Mouse (Mus musculus): Measurements from ENCODE around the gene Anapc1. TPM values are rescaled to one million over a fixed set of nuclear protein-coding genes. Genes with fewer than 3 reads are reported as not detected.

The Anapc1 gene
- polyA plus RNA-seq (2015; fragmentation: Nextera tagmentation; extraction: Ambion mirVana), result 24.2 and 24.9 TPM in 2 replicates

DNA sequence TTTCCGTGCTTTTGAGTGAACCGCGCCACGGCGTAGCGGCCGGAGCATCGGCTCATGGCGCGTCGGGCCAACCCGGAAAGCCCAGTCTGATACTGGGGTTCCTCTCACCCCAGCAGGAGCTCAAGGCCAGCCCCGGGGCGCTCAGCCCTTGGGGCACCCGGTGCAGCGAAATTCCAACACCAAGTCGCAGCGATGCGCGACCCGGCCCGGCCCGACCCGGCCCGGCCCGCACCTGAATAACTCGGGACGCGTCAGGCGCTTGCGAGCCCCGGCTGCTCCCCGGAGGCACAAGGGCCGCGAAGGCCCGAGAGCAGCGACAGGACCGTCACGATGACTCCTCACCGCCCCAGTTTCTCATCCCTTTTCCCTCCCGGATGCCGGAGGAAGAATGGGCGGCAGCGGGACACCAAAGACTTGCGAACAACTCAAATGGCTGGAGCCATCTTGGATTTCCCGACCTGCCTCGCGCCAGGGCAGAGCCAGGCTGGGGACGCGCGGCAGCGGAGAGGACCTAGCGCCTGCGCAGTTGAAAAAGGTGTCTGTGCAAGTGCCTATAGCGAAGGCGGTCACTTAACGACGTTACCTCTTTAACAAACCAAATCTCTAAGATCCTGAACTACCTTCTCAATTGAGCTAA lies at the start of gene Anapc1:
Gene Anapc1, minus strand, starts transcription at position 471 of the 637 bp plus-strand sequence.
- peak within 1 kb of the TSS; percentile 86 for H3K4me2 ChIP-seq (ENCODE audit: low read depth, low read length)
- no peaks in the 10 kb centered on the region for H3K9me3 ChIP-seq (replicated peaks; ENCODE audit: control insufficient read depth, low read length)
- peak within 1 kb of the TSS; percentile 95 for H3K4me3 ChIP-seq (ENCODE audit: low read depth, low read length)
- peaks cover 7% of the 10 kb centered on the region for H3K4me1 ChIP-seq (ENCODE audit: control insufficient read depth, low read depth, low read length)
- peak; percentile 95 for ATAC-seq (ENCODE audit: low read depth)
- no peaks in the 10 kb centered on the region for H3K27me3 ChIP-seq (ENCODE audit: control insufficient read depth, insufficient read depth, low read depth, low read length)
- H3K9ac ChIP-seq (ENCODE audit: low read depth, low read length), result peak within 1 kb of the TSS; percentile 96
- H3K36me3 ChIP-seq (ENCODE audit: control insufficient read depth, insufficient read depth), result peaks cover 7% of the 10 kb centered on the region
- under 1% methylated on average over 58 of the region's 58 CpGs for WGBS (ENCODE audit: insufficient replicate concordance)
- H3K27ac ChIP-seq (ENCODE audit: low read length), result peak within 1 kb of the TSS; percentile 80

DNA sequence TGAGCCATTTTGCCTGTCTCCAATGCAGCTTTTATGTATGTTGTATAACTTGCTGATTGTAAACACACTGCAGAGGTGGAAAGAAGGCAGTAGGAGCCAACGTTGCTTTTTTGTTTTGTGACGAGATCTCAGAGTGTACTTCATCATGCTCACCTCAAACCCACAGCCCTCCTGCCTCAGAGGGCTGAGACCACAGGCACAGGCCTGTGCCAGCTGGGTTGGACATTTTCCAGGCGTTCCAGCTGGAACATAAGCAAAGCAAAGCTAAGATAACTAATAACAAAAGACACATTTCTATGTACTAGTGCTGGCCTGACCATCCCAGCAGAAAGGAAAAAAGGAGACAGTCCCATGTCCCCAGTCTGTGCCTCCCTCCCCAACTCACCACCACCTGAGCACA lies 47.9 kb upstream of the Anapc1 start:
- 47% methylated on average over 3 of the region's 3 CpGs for WGBS (ENCODE audit: insufficient replicate concordance)
- Histone ChIP-seq H3K9me3 (replicated peaks; ENCODE audit: control insufficient read depth, low read length) (no peaks in the 10 kb centered on the region), H3K4me1 (ENCODE audit: control insufficient read depth, low read depth, low read length) (no peaks in the 10 kb centered on the region), H3K4me2 (ENCODE audit: low read depth, low read length) (no peak overlapping the region), H3K4me3 (ENCODE audit: low read depth, low read length) (no peak overlapping the region), H3K9ac (ENCODE audit: low read depth, low read length) (no peak overlapping the region), H3K27ac (ENCODE audit: low read length) (no peak overlapping the region), H3K27me3 (ENCODE audit: control insufficient read depth, insufficient read depth, low read depth, low read length) (no peaks in the 10 kb centered on the region), H3K36me3 (ENCODE audit: control insufficient read depth, insufficient read depth) (no peaks in the 10 kb centered on the region)
- ATAC-seq (ENCODE audit: low read depth), result no peak

GRCm38 (mm10) chr2:128731951-128732350 lies 44.8 kb upstream of the Anapc1 start:
- 52% methylated on average over 1 of the region's 1 CpGs for WGBS (ENCODE audit: insufficient replicate concordance)
- Histone ChIP-seq H3K4me2 (ENCODE audit: low read depth, low read length) (no peak overlapping the region), H3K9ac (ENCODE audit: low read depth, low read length) (no peak overlapping the region), H3K4me3 (ENCODE audit: low read depth, low read length) (no peak overlapping the region), H3K4me1 (ENCODE audit: control insufficient read depth, low read depth, low read length) (no peaks in the 10 kb centered on the region), H3K27ac (ENCODE audit: low read length) (no peak overlapping the region), H3K9me3 (replicated peaks; ENCODE audit: control insufficient read depth, low read length) (no peaks in the 10 kb centered on the region), H3K36me3 (ENCODE audit: control insufficient read depth, insufficient read depth) (no peaks in the 10 kb centered on the region), H3K27me3 (ENCODE audit: control insufficient read depth, insufficient read depth, low read depth, low read length) (no peaks in the 10 kb centered on the region)
- ATAC-seq (ENCODE audit: low read depth), result no peak

- no peak overlapping the region for H3K27ac ChIP-seq (ENCODE audit: low read length)
- H3K4me2 ChIP-seq (ENCODE audit: low read depth, low read length), result no peak overlapping the region
- H3K4me1 ChIP-seq (ENCODE audit: control insufficient read depth, low read depth, low read length), result no peaks in the 10 kb centered on the region
- no peak overlapping the region for H3K4me3 ChIP-seq (ENCODE audit: low read depth, low read length)
- no peaks in the 10 kb centered on the region for H3K36me3 ChIP-seq (ENCODE audit: control insufficient read depth, insufficient read depth)
- no peaks in the 10 kb centered on the region for H3K27me3 ChIP-seq (ENCODE audit: control insufficient read depth, insufficient read depth, low read depth, low read length)
- WGBS (ENCODE audit: insufficient replicate concordance), result 67% methylated on average over 10 of the region's 10 CpGs
- H3K9me3 ChIP-seq (replicated peaks; ENCODE audit: control insufficient read depth, low read length), result no peaks in the 10 kb centered on the region
- no peak for ATAC-seq (ENCODE audit: low read depth)
- no peak overlapping the region for H3K9ac ChIP-seq (ENCODE audit: low read depth, low read length)
These were observed 44.3 kb upstream of the Anapc1 start for GRCm38 (mm10) chr2:128731514-128731913.

DNA sequence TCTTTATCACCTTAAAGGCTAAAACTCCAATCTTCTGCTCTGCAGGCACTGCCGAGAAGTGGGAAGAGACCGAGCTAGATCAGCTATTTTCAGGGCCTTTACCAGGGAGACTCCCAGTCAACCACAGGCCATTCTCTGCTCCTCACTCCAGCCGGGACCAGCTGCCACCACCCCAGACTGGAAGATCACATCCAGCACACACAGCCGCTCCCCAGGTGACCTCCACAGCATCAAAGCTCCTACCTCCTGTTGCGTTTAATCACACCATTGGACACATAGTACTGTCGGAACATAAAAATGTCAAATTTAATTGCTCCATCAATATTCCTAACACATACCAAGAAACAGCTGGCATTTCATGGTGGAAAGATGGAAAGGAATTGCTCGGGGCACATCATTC lies 42.0 kb upstream of the Anapc1 start:
- Histone ChIP-seq H3K9ac (ENCODE audit: low read depth, low read length) (no peak overlapping the region), H3K4me2 (ENCODE audit: low read depth, low read length) (no peak overlapping the region), H3K4me3 (ENCODE audit: low read depth, low read length) (no peak overlapping the region), H3K27ac (ENCODE audit: low read length) (no peak overlapping the region), H3K9me3 (replicated peaks; ENCODE audit: control insufficient read depth, low read length) (no peaks in the 10 kb centered on the region), H3K27me3 (ENCODE audit: control insufficient read depth, insufficient read depth, low read depth, low read length) (no peaks in the 10 kb centered on the region), H3K4me1 (ENCODE audit: control insufficient read depth, low read depth, low read length) (no peaks in the 10 kb centered on the region), H3K36me3 (ENCODE audit: control insufficient read depth, insufficient read depth) (no peaks in the 10 kb centered on the region)
- 69% methylated on average over 7 of the region's 7 CpGs for WGBS (ENCODE audit: insufficient replicate concordance)
- no peak for ATAC-seq (ENCODE audit: low read depth)

- H3K4me1 ChIP-seq (ENCODE audit: control insufficient read depth, low read depth, low read length), result no peaks in the 10 kb centered on the region
- H3K4me2 ChIP-seq (ENCODE audit: low read depth, low read length), result no peak overlapping the region
- H3K9ac ChIP-seq (ENCODE audit: low read depth, low read length), result no peak overlapping the region
- no peak overlapping the region for H3K27ac ChIP-seq (ENCODE audit: low read length)
- no peaks in the 10 kb centered on the region for H3K27me3 ChIP-seq (ENCODE audit: control insufficient read depth, insufficient read depth, low read depth, low read length)
- no peak for ATAC-seq (ENCODE audit: low read depth)
- 50% methylated on average over 4 of the region's 4 CpGs for WGBS (ENCODE audit: insufficient replicate concordance)
- H3K9me3 ChIP-seq (replicated peaks; ENCODE audit: control insufficient read depth, low read length), result no peaks in the 10 kb centered on the region
- H3K4me3 ChIP-seq (ENCODE audit: low read depth, low read length), result no peak overlapping the region
- H3K36me3 ChIP-seq (ENCODE audit: control insufficient read depth, insufficient read depth), result no peaks in the 10 kb centered on the region
These were observed 40.9 kb upstream of the Anapc1 start for GRCm38 (mm10) chr2:128728066-128728465.

DNA sequence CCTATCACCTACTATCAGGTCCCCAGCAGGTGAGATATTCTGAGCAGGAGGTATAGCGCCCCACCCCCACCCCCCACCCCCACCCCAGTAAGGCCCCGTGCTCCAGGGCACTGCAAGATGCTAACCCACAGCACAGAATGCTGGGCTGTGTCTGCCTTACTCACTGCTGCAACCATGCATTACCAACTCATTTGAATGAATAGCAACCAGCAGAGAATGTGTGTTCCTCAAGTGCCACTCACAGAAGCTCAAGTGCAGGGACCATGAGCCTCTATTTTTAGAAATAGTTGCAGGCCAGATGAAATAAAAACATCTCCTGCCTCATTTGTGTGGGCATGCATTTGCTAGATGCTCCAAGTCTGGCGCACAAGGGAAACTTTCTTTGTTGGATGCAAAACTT lies 40.4 kb upstream of the Anapc1 start:
- Histone ChIP-seq H3K27me3 (ENCODE audit: control insufficient read depth, insufficient read depth, low read depth, low read length) (no peaks in the 10 kb centered on the region), H3K36me3 (ENCODE audit: control insufficient read depth, insufficient read depth) (no peaks in the 10 kb centered on the region), H3K9ac (ENCODE audit: low read depth, low read length) (no peak overlapping the region), H3K4me3 (ENCODE audit: low read depth, low read length) (no peak overlapping the region), H3K27ac (ENCODE audit: low read length) (no peak overlapping the region), H3K4me1 (ENCODE audit: control insufficient read depth, low read depth, low read length) (no peaks in the 10 kb centered on the region), H3K9me3 (replicated peaks; ENCODE audit: control insufficient read depth, low read length) (no peaks in the 10 kb centered on the region), H3K4me2 (ENCODE audit: low read depth, low read length) (no peak overlapping the region)
- no peak for ATAC-seq (ENCODE audit: low read depth)
- 40% methylated on average over 3 of the region's 3 CpGs for WGBS (ENCODE audit: insufficient replicate concordance)

GRCm38 (mm10) chr2:128726626-128727025 lies 39.4 kb upstream of the Anapc1 start:
- 54% methylated on average over 7 of the region's 7 CpGs for WGBS (ENCODE audit: insufficient replicate concordance)
- H3K4me2 ChIP-seq (ENCODE audit: low read depth, low read length), result no peak overlapping the region
- no peaks in the 10 kb centered on the region for H3K27me3 ChIP-seq (ENCODE audit: control insufficient read depth, insufficient read depth, low read depth, low read length)
- H3K27ac ChIP-seq (ENCODE audit: low read length), result no peak overlapping the region
- H3K36me3 ChIP-seq (ENCODE audit: control insufficient read depth, insufficient read depth), result no peaks in the 10 kb centered on the region
- no peak overlapping the region for H3K4me3 ChIP-seq (ENCODE audit: low read depth, low read length)
- no peaks in the 10 kb centered on the region for H3K9me3 ChIP-seq (replicated peaks; ENCODE audit: control insufficient read depth, low read length)
- no peak overlapping the region for H3K9ac ChIP-seq (ENCODE audit: low read depth, low read length)
- no peaks in the 10 kb centered on the region for H3K4me1 ChIP-seq (ENCODE audit: control insufficient read depth, low read depth, low read length)
- no peak for ATAC-seq (ENCODE audit: low read depth)

GRCm38 (mm10) chr2:128726067-128726466 lies 38.9 kb upstream of the Anapc1 start:
- 66% methylated on average over 5 of the region's 5 CpGs for WGBS (ENCODE audit: insufficient replicate concordance)
- Histone ChIP-seq H3K9me3 (replicated peaks; ENCODE audit: control insufficient read depth, low read length) (no peaks in the 10 kb centered on the region), H3K4me2 (ENCODE audit: low read depth, low read length) (no peak overlapping the region), H3K4me3 (ENCODE audit: low read depth, low read length) (no peak overlapping the region), H3K27me3 (ENCODE audit: control insufficient read depth, insufficient read depth, low read depth, low read length) (no peaks in the 10 kb centered on the region), H3K27ac (ENCODE audit: low read length) (no peak overlapping the region), H3K9ac (ENCODE audit: low read depth, low read length) (no peak overlapping the region), H3K4me1 (ENCODE audit: control insufficient read depth, low read depth, low read length) (no peaks in the 10 kb centered on the region), H3K36me3 (ENCODE audit: control insufficient read depth, insufficient read depth) (no peaks in the 10 kb centered on the region)
- ATAC-seq (ENCODE audit: low read depth), result no peak

Measured in liver, embryonic 16.5 days (tissue).